22 mouse cellular contexts compared by ENCODE assay signal in the genomic region with DNA sequence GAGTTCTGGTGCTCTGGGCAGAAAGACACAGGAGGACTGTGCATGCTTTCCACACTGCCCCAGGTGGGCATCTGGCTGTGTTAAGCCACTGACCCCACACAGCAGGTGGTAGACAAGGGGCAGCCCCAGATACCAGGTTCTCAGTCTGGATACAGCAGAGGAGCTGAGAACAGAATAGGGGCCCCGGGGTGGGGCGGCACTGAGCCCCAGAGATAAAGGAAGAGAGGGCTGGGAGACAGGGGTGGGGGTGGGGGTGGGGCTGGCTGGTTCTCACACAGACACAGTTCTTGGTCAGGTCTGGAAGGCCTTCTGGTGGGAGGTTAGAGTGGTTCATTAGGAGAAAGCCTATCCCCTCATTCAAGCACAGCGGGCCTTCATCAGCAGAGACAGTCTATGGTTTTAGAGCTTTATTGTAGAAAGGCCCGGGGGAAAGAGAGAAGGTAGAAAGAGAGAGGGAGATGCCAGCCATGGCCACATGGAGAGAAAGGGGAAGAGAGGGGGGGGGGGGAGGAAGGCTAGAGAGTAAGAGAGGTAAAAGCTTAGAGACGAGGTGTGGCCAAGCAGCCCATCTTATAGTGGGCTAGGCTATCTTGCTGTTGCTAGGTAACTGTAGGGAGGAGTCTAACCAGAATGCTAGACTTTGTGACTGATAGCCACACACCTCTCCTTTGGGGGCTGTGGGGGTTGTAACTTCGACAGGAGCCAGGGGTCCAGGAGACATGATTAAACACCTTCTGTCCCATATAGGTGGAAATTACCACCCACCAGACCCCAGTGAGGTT.
DNase-seq lines count a peak whose midpoint lies in the region; ATAC-seq and TF ChIP-seq lines count a peak whose summit lies in the region.
"Had no signal": no experiment of that assay in that cellular context is flagged by ENCODE, and none has a peak within 500 bp of the region (broad histone marks: within the 10 kb centered on the region; RNA-seq: fewer than 3 reads in every experiment).

No protein-coding gene starts in this region.

- ATAC-seq in heart, embryonic 12.5 days (ENCODE audit: insufficient number of reproducible peaks, low FRiP score), result peak; percentile 89
- ATAC-seq in megakaryocyte progenitor cell, adult 5-6 weeks (replicated peaks; ENCODE audit: poor library complexity), result no peak

- H3K9me3 ChIP-seq in heart, embryonic 12.5 days (replicated peaks), result no peaks in the 10 kb centered on the region
- H3K9me3 ChIP-seq: embryonic facial prominence, embryonic 13.5 days; hindbrain, embryonic 12.5 days; megakaryocyte, embryonic 14.5 days; neural tube, embryonic 12.5 days had no signal

- H3K9ac ChIP-seq in heart, embryonic 12.5 days, result no peak overlapping the region
- no peak overlapping the region for H3K9ac ChIP-seq in heart, adult 2 months (ENCODE audit: low read depth, low read length)
- H3K9ac ChIP-seq: embryonic facial prominence, embryonic 13.5 days; hindbrain, embryonic 12.5 days; neural tube, embryonic 12.5 days had no signal

- TF ChIP-seq CTCF in heart, adult 2 months (IDR thresholded peaks at IDR 0.05), result no peak
- TF ChIP-seq CTCF in testis, adult 2 months (IDR thresholded peaks at IDR 0.05; ENCODE audit: control insufficient read depth, insufficient read depth, insufficient replicate concordance, low read depth, low read length), result no peak

- no peaks in the 10 kb centered on the region for H3K27me3 ChIP-seq in heart, embryonic 12.5 days (replicated peaks)
- H3K27me3 ChIP-seq in heart, adult 2 months (ENCODE audit: control insufficient read depth, insufficient read depth, low read length), result no peaks in the 10 kb centered on the region
- no peaks in the 10 kb centered on the region for H3K27me3 ChIP-seq in testis, adult 2 months (ENCODE audit: control insufficient read depth, insufficient read depth, low read length)
- H3K27me3 ChIP-seq: embryonic facial prominence, embryonic 13.5 days; hindbrain, embryonic 12.5 days; megakaryocyte, embryonic 14.5 days; neural tube, embryonic 12.5 days had no signal

- no peak overlapping the region for H3K27ac ChIP-seq in heart, embryonic 12.5 days (ENCODE audit: poor library complexity, severe bottlenecking)
- H3K27ac ChIP-seq in heart, adult 2 months, result no peak overlapping the region
- H3K27ac ChIP-seq in testis, adult 2 months (ENCODE audit: control insufficient read depth, insufficient read depth, low read depth, low read length), result no peak overlapping the region
- H3K27ac ChIP-seq: embryonic facial prominence, embryonic 13.5 days; hindbrain, embryonic 12.5 days; neural tube, embryonic 12.5 days had no signal

- TF ChIP-seq EP300 in heart, adult 2 months (IDR thresholded peaks at IDR 0.05; ENCODE audit: insufficient read depth, low read depth, low read length), result no peak

- no peaks in the 10 kb centered on the region for H3K79me2 ChIP-seq in heart, adult 2 months (replicated peaks; ENCODE audit: control insufficient read depth, insufficient read depth, low read length)

- no peak overlapping the region for H3K4me3 ChIP-seq in heart, embryonic 12.5 days
- H3K4me3 ChIP-seq in heart, adult 2 months, result no peak overlapping the region
- peak overlapping the region; percentile 58 for H3K4me3 ChIP-seq in testis, adult 2 months (ENCODE audit: control insufficient read depth, low read depth, low read length)
- H3K4me3 ChIP-seq: embryonic facial prominence, embryonic 13.5 days; hindbrain, embryonic 12.5 days; megakaryocyte, embryonic 14.5 days; neural tube, embryonic 12.5 days had no signal

- DNase-seq in embryo, embryonic 10.5 days (ENCODE audit: low spot score), result peak; percentile 1
- no peak for DNase-seq in embryo, embryonic 9.5 days (ENCODE audit: extremely low spot score)
- DNase-seq in heart, adult 2 months, result no peak
- no peak for DNase-seq in testis, postnatal 10 days (ENCODE audit: low spot score)
- DNase-seq in gastrocnemius, postnatal 4 days (ENCODE audit: low spot score in 2 of 2), result no peak
- DNase-seq: cerebellum, adult 8-10 months; heart, adult 18-20 months; heart, postnatal 10 days; kidney, adult 9 months; kidney, postnatal 25 days; left cerebral cortex, postnatal 4 days; lung, postnatal 14 days; right cerebral cortex, postnatal 4 days; thymus, adult 18-20 months; thymus, postnatal 4 days had no signal

- no peaks in the 10 kb centered on the region for H3K36me3 ChIP-seq in heart, embryonic 12.5 days
- H3K36me3 ChIP-seq in heart, adult 2 months (ENCODE audit: control insufficient read depth, insufficient read depth, low read length), result no peaks in the 10 kb centered on the region
- H3K36me3 ChIP-seq in testis, adult 2 months (ENCODE audit: control insufficient read depth, insufficient read depth, low read length), result no peaks in the 10 kb centered on the region
- H3K36me3 ChIP-seq: embryonic facial prominence, embryonic 13.5 days; hindbrain, embryonic 12.5 days; neural tube, embryonic 12.5 days had no signal

- intact Hi-C loops in heart, adult 2 months (cut with DNase I), result no loop called here

- no peak for TF ChIP-seq POLR2A in heart, adult 2 months (IDR thresholded peaks at IDR 0.05; ENCODE audit: insufficient read depth, low read depth, low read length)
- TF ChIP-seq POLR2A in testis, adult 2 months (IDR thresholded peaks at IDR 0.05; ENCODE audit: control insufficient read depth, low read depth, low read length), result no peak

- no peaks in the 10 kb centered on the region for H3K4me1 ChIP-seq in heart, embryonic 12.5 days (replicated peaks)
- H3K4me1 ChIP-seq in heart, adult 2 months (ENCODE audit: control insufficient read depth, insufficient read depth, low read length), result no peaks in the 10 kb centered on the region
- H3K4me1 ChIP-seq in testis, adult 2 months (ENCODE audit: control insufficient read depth, insufficient read depth, low read length), result no peaks in the 10 kb centered on the region
- H3K4me1 ChIP-seq: embryonic facial prominence, embryonic 13.5 days; hindbrain, embryonic 12.5 days; megakaryocyte, embryonic 14.5 days; neural tube, embryonic 12.5 days had no signal

- H3K4me2 ChIP-seq in heart, embryonic 12.5 days, result no peak overlapping the region
- H3K4me2 ChIP-seq: embryonic facial prominence, embryonic 13.5 days; hindbrain, embryonic 12.5 days; neural tube, embryonic 12.5 days had no signal

- WGBS in heart, embryonic 12.5 days, result 57% methylated on average over 6 of the region's 6 CpGs
- WGBS in heart, adult 2 months, result 63% methylated on average over 6 of the region's 6 CpGs
